Mouse (Mus musculus) ovary, adult 18-20 months (tissue): ENCODE data around the gene Olfr1111.
"Not testable (repeated sequence)": the region's sequence is repeated elsewhere in the genome, so short reads cannot be mapped to it uniquely, and the experiment has no call there.

Experiments
- DNase-seq: peaks from one replicate; pipeline ENCODE4 v3.0.0; 2022; ENCODE audit warnings: low spot score, mixed read lengths

Olfr1111 gene

GRCm38 (mm10) chr2:87152524-87152923 lies at the start of gene Olfr1111:
Olfr1111 (minus strand) TSS chr2:87152624.
- DNase-seq, result no peak

- no peak for DNase-seq
Observed at GRCm38 (mm10) chr2:87187498-87187897, 35.1 kb upstream of the Olfr1111 start, which contains the start of gene Olfr1112. Olfr1112 (plus strand) TSS chr2:87187798.

GRCm38 (mm10) chr2:87167731-87168130 lies 15.3 kb upstream of the Olfr1111 start:
- not testable (repeated sequence) for DNase-seq

GRCm38 (mm10) chr2:87140200-87140599 lies 12.2 kb downstream of the Olfr1111 start, which contains the start of gene Olfr1110:
Olfr1110 (minus strand) TSS chr2:87140300.
- no peak for DNase-seq

DNA sequence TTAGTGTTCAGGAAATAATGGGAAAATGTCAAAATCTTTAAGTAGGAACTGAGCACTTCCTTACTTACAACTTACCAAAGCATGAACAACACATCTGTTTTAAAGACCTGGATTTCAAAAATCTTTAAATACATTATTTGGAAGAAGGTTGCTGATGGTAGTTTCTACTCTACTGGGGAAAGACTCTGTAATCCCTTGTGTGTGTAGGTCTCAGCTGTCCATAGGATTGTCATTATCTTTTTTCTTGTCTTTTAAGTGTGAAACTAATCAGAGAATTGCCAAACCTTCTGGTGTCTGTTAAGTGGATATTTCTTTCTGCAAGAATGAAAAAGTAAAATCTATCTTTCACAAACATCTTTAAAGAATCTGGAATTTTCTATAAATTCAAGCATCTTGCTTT lies 38.0 kb downstream of the Olfr1111 start, which contains the start of gene Olfr259:
TSS of gene Olfr259 (minus strand) at position 101 of the 400 bp plus-strand sequence.
- no peak for DNase-seq
